Mouse (Mus musculus) brain, embryonic 18.5 days (tissue): Measurements from ENCODE around the gene Ppp1r9b.

Experiments used
- DNase-seq: peaks from one replicate; pipeline ENCODE4 v3.0.0-alpha.2; 2012; ENCODE audit warnings: low read depth, low spot score

The Ppp1r9b gene

GRCm38 (mm10) chr11:94976199-94976598, 14.6 kb upstream of the Ppp1r9b start, which contains the start of gene Sgca:
TSS of gene Sgca (minus strand) at chr11:94976327.
- no peak for DNase-seq

- DNase-seq = no peak
Observed at GRCm38 (mm10) chr11:94978178-94978915, 12.5 kb upstream of the Ppp1r9b start.

GRCm38 (mm10) chr11:94978947-94979346, 11.9 kb upstream of the Ppp1r9b start:
- DNase-seq = peak; percentile 95

GRCm38 (mm10) chr11:94979462-94980179, 11.2 kb upstream of the Ppp1r9b start:
- DNase-seq = no peak

- DNase-seq = no peak
Observed at GRCm38 (mm10) chr11:94985140-94985539, 5.7 kb upstream of the Ppp1r9b start.

- no peak for DNase-seq
Observed at GRCm38 (mm10) chr11:94985822-94986221, 5.0 kb upstream of the Ppp1r9b start.

- no peak for DNase-seq
Observed at GRCm38 (mm10) chr11:94986435-94986834, 4.4 kb upstream of the Ppp1r9b start.

GRCm38 (mm10) chr11:94987341-94987740, 3.5 kb upstream of the Ppp1r9b start:
- DNase-seq = no peak

- no peak for DNase-seq
Observed at GRCm38 (mm10) chr11:94987851-94988250, 3.0 kb upstream of the Ppp1r9b start.

- no peak for DNase-seq
Observed at GRCm38 (mm10) chr11:94988780-94989561, 1.9 kb upstream of the Ppp1r9b start.

- DNase-seq = peak; percentile 86
Observed at GRCm38 (mm10) chr11:94989562-94990017, 1.2 kb upstream of the Ppp1r9b start.

- DNase-seq = no peak
Observed at GRCm38 (mm10) chr11:94990102-94990748, 610 bp upstream of the Ppp1r9b start.

GRCm38 (mm10) chr11:94991641-94992479, 1.0 kb downstream of the Ppp1r9b start:
- DNase-seq = no peak

GRCm38 (mm10) chr11:94992480-94992753, 1.6 kb downstream of the Ppp1r9b start:
- no peak for DNase-seq

GRCm38 (mm10) chr11:94992754-94993606, 2.1 kb downstream of the Ppp1r9b start:
- DNase-seq = no peak

GRCm38 (mm10) chr11:94994208-94994814, 3.5 kb downstream of the Ppp1r9b start:
- no peak for DNase-seq

- no peak for DNase-seq
Observed at GRCm38 (mm10) chr11:94994947-94995772, 4.3 kb downstream of the Ppp1r9b start.

- no peak for DNase-seq
Observed at GRCm38 (mm10) chr11:94996101-94996500, 5.3 kb downstream of the Ppp1r9b start.

GRCm38 (mm10) chr11:94996984-94997383, 6.1 kb downstream of the Ppp1r9b start:
- DNase-seq = no peak
